ENCODE assay signal across 29 mouse cellular contexts in the genomic region with DNA sequence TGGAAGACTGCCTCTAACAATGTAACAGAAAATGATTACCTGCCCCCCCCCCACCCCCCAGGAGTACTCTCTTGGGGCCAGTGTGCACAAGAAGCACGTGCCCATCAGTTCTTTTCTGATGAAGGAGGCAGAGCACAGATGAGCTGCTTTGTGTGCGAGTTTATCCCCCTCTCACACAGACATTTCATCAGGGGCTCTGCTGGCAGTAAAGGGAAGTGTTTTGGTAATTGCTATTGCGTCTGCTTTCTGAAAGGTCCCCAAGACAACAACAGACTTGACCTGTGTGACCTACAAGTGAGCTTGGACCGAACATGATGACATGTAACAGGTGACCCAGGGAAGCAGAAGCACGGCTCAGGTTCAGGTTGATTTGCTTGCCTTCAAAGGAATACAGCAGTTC. TPM values are rescaled to one million over a fixed set of nuclear protein-coding genes. Genes with fewer than 3 reads are reported as not detected.
"Had no signal": no experiment of that assay in that cellular context is flagged by ENCODE, and none has a peak within 500 bp of the region (broad histone marks: within the 10 kb centered on the region; RNA-seq: fewer than 3 reads in every experiment).

No protein-coding gene starts in this region.

- H3K27me3 ChIP-seq: limb, embryonic 13.5 days; midbrain, embryonic 13.5 days; stomach, embryonic 15.5 days had no signal

- H3K36me3 ChIP-seq: limb, embryonic 10.5 days; limb, embryonic 13.5 days; liver, embryonic 12.5 days; liver, embryonic 15.5 days; midbrain, embryonic 13.5 days; stomach, embryonic 15.5 days had no signal

- H3K27ac ChIP-seq: kidney, postnatal 0 days; limb, embryonic 10.5 days; limb, embryonic 13.5 days; liver, embryonic 12.5 days; liver, embryonic 15.5 days; macrophage; midbrain, embryonic 13.5 days; stomach, embryonic 15.5 days had no signal

- ATAC-seq: intestine, postnatal 0 days; liver, embryonic 12.5 days; midbrain, embryonic 13.5 days; midbrain, embryonic 16.5 days had no signal

- H3K4me1 ChIP-seq: liver, embryonic 12.5 days; liver, embryonic 15.5 days; stomach, embryonic 15.5 days had no signal

- H3K4me2 ChIP-seq: limb, embryonic 13.5 days; liver, embryonic 12.5 days; liver, embryonic 15.5 days; midbrain, embryonic 13.5 days; stomach, embryonic 15.5 days had no signal

- H3K4me3 ChIP-seq: limb, embryonic 10.5 days; limb, embryonic 13.5 days; liver, embryonic 12.5 days; liver, embryonic 15.5 days; midbrain, embryonic 13.5 days; stomach, embryonic 15.5 days had no signal

- H3K9me3 ChIP-seq: limb, embryonic 10.5 days; limb, embryonic 13.5 days; liver, embryonic 12.5 days; liver, embryonic 15.5 days; midbrain, embryonic 13.5 days; stomach, embryonic 15.5 days had no signal

- H3K9ac ChIP-seq: limb, embryonic 13.5 days; liver, embryonic 12.5 days; liver, embryonic 15.5 days; midbrain, embryonic 13.5 days; stomach, embryonic 15.5 days had no signal

- DNase-seq: kidney, adult 2 months; kidney, postnatal 25 days; liver; lung, adult 18-20 months; right cerebral cortex, postnatal 25 days; spleen, adult 18-20 months; thymus, adult 18-20 months; thymus, postnatal 36 days had no signal

RNA-seq across cellular contexts. Expression of a gene that starts 53.6 kb away (rescaled TPM):
- total RNA-seq: layer of hippocampus, adult 8-10 months; layer of hippocampus, postnatal 10 days; left cerebral cortex, adult 8-10 months; left cerebral cortex, postnatal 25 days had no signal
- polyA plus RNA-seq: intestine, postnatal 0 days; kidney, adult 2 months; kidney, embryonic 14.5 days; kidney, postnatal 0 days; large intestine, adult 2 months; limb, embryonic 10.5 days; limb, embryonic 13.5 days; liver, embryonic 12.5 days; liver, embryonic 15.5 days; lung, embryonic 16.5 days; macrophage; midbrain, embryonic 13.5 days; midbrain, embryonic 16.5 days; neural tube, embryonic 11.5 days; neural tube, embryonic 14.5 days; testis, adult 2 months; urinary bladder, adult 2 months had no signal
